Mouse (Mus musculus) erythroblast, embryonic 14.5 days (primary cell): ENCODE data around the gene Rpp25. TPM values are rescaled to one million over a fixed set of nuclear protein-coding genes. Genes with fewer than 3 reads are reported as not detected.

ENCODE experiments used
- H3K27me3 ChIP-seq: 2 replicates; pipeline ENCODE4 v1.6.1; 2012; ENCODE audit warnings: inconsistent platforms; ENCODE audit not compliant: control insufficient read depth
- H3K36me3 ChIP-seq: 2 replicates; pipeline ENCODE4 v1.6.1; 2012; ENCODE audit warnings: mild to moderate bottlenecking, inconsistent platforms; ENCODE audit not compliant: control insufficient read depth
- H3K4me1 ChIP-seq: 2 replicates; pipeline ENCODE4 v1.6.1; 2012; ENCODE audit warnings: inconsistent platforms; ENCODE audit not compliant: control insufficient read depth
- H3K4me3 ChIP-seq: replicated peaks from 2 replicates; pipeline ENCODE3; 2012; ENCODE audit warnings: moderate library complexity, mild to moderate bottlenecking, inconsistent platforms
- H3K9me3 ChIP-seq: 2 replicates; pipeline ENCODE4 v1.6.1; 2012; ENCODE audit warnings: low read length, inconsistent platforms, mixed read lengths; ENCODE audit not compliant: control insufficient read depth
- GATA1 ChIP-seq: IDR thresholded peaks from 2 replicates; pipeline ENCODE4 v1.6.1; 2012; ENCODE audit warnings: low read length, inconsistent platforms, mixed read lengths
- TAL1 ChIP-seq: IDR thresholded peaks from 3 replicates; pipeline ENCODE4 v1.6.1; 2012; ENCODE audit warnings: low read length, inconsistent platforms, mixed read lengths
- polyA plus RNA-seq: library from polyadenylated mRNA; stranded (reverse); fragments of >175 nt; gene quantifications from 2 replicates; pipeline ENCODE4 v1.2.3, GENCODE M21; 2012

Rpp25 gene
- polyA plus RNA-seq = not detected in 2 replicates

- Histone ChIP-seq H3K27me3 (peaks cover 86% of the 10 kb centered on the region), H3K36me3 (no peaks in the 10 kb centered on the region), H3K9me3 (peaks cover 15% of the 10 kb centered on the region; the same call in 1 of the 2 replicates), H3K4me3 (peak within 1 kb of the TSS; percentile 8), H3K4me1 (peaks cover 41% of the 10 kb centered on the region)
- TF ChIP-seq GATA1 (no peak), TAL1 (no peak)
These were observed at the start of gene Rpp25 for GRCm38 (mm10) chr9:57503622-57504380. TSS of gene Rpp25 (plus strand) at chr9:57504026.

- no peaks in the 10 kb centered on the region; the same call in 1 of the 2 replicates for H3K4me1 ChIP-seq
- TF ChIP-seq TAL1 (no peak), GATA1 (no peak)
These were observed 44.1 kb upstream of the Rpp25 start for GRCm38 (mm10) chr9:57459707-57460106.

GRCm38 (mm10) chr9:57462866-57463265 is 41.0 kb upstream of the Rpp25 start:
- Histone ChIP-seq H3K4me1 (peaks cover 8% of the 10 kb centered on the region), H3K4me3 (no peak overlapping the region), H3K36me3 (no peaks in the 10 kb centered on the region)

More at GRCm38 (mm10) chr9:57459707-57460106, 44.1 kb upstream of the Rpp25 start:
- Histone ChIP-seq H3K4me3 (no peak overlapping the region), H3K9me3 (no peaks in the 10 kb centered on the region), H3K27me3 (no peaks in the 10 kb centered on the region), H3K36me3 (no peaks in the 10 kb centered on the region)

GRCm38 (mm10) chr9:57466101-57466500 is 37.7 kb upstream of the Rpp25 start:
- Histone ChIP-seq H3K4me1 (peaks cover 11% of the 10 kb centered on the region), H3K36me3 (no peaks in the 10 kb centered on the region), H3K27me3 (peaks cover 29% of the 10 kb centered on the region), H3K9me3 (no peaks in the 10 kb centered on the region), H3K4me3 (no peak overlapping the region)
- TF ChIP-seq GATA1 (no peak), TAL1 (no peak)

More at GRCm38 (mm10) chr9:57462866-57463265, 41.0 kb upstream of the Rpp25 start:
- TF ChIP-seq GATA1 (no peak), TAL1 (no peak)
- Histone ChIP-seq H3K9me3 (no peaks in the 10 kb centered on the region), H3K27me3 (peaks cover 19% of the 10 kb centered on the region)

GRCm38 (mm10) chr9:57467271-57467771 is 36.5 kb upstream of the Rpp25 start:
- peak overlapping the region; percentile 55 for H3K4me3 ChIP-seq
- no peaks in the 10 kb centered on the region for H3K36me3 ChIP-seq
- TF ChIP-seq TAL1 = no peak
- peaks cover 29% of the 10 kb centered on the region for H3K27me3 ChIP-seq
- peaks cover 11% of the 10 kb centered on the region for H3K4me1 ChIP-seq
- H3K9me3 ChIP-seq = no peaks in the 10 kb centered on the region

- H3K27me3 ChIP-seq = peaks cover 29% of the 10 kb centered on the region
- H3K4me1 ChIP-seq = peaks cover 11% of the 10 kb centered on the region
- TF ChIP-seq GATA1 = no peak
- TF ChIP-seq TAL1 = no peak
- H3K36me3 ChIP-seq = no peaks in the 10 kb centered on the region
- H3K9me3 ChIP-seq = no peaks in the 10 kb centered on the region
- peak within 1 kb of the TSS; percentile 55 for H3K4me3 ChIP-seq
These were observed 35.8 kb upstream of the Rpp25 start, which contains the start of gene Scamp5 for GRCm38 (mm10) chr9:57467896-57468549. TSS of gene Scamp5 (minus strand) at chr9:57468060.

GRCm38 (mm10) chr9:57468914-57469313 is 34.9 kb upstream of the Rpp25 start:
- TF ChIP-seq TAL1 (no peak), GATA1 (no peak)
- Histone ChIP-seq H3K27me3 (peaks cover 29% of the 10 kb centered on the region), H3K4me3 (no peak overlapping the region), H3K9me3 (no peaks in the 10 kb centered on the region), H3K36me3 (no peaks in the 10 kb centered on the region), H3K4me1 (peaks cover 11% of the 10 kb centered on the region)

- TF ChIP-seq GATA1 (no peak), TAL1 (no peak)
- Histone ChIP-seq H3K27me3 (peaks cover 17% of the 10 kb centered on the region), H3K9me3 (peaks cover 5% of the 10 kb centered on the region), H3K4me1 (no peaks in the 10 kb centered on the region), H3K4me3 (no peak overlapping the region), H3K36me3 (no peaks in the 10 kb centered on the region)
These were observed 18.1 kb upstream of the Rpp25 start for GRCm38 (mm10) chr9:57485774-57486173.

GRCm38 (mm10) chr9:57487807-57488206 is 16.0 kb upstream of the Rpp25 start:
- no peak for TF ChIP-seq TAL1
- no peak for TF ChIP-seq GATA1
- Histone ChIP-seq H3K4me1 (no peaks in the 10 kb centered on the region), H3K4me3 (no peak overlapping the region)

More at GRCm38 (mm10) chr9:57487807-57488206, 16.0 kb upstream of the Rpp25 start:
- Histone ChIP-seq H3K9me3 (peaks cover 5% of the 10 kb centered on the region), H3K36me3 (no peaks in the 10 kb centered on the region), H3K27me3 (peaks cover 17% of the 10 kb centered on the region)
